Mouse (Mus musculus): ENCODE measurements around the gene Vamp8. TPM values are rescaled to one million over a fixed set of nuclear protein-coding genes. Genes with fewer than 3 reads are reported as not detected.

Vamp8 gene
- polyA plus RNA-seq, 1 experiment from 2014 or later, result 189 TPM

GRCm38 (mm10) chr6:72387816-72388215, 2.7 kb downstream of the Vamp8 start:
- no peak for ATAC-seq

GRCm38 (mm10) chr6:72386561-72386960, 3.9 kb downstream of the Vamp8 start:
- no peak for TF ChIP-seq CTCF (IDR thresholded peaks at IDR 0.05)
- no peak for DNase-seq (ENCODE audit: low read depth, low spot score)
- CTCF ChIA-PET, result no interaction called here
- POLR2A ChIA-PET, result no interaction called here
- no peaks in the 10 kb centered on the region for H3K27me3 ChIP-seq
- in situ Hi-C loops (cut with MboI; ENCODE audit: low pct_unique_long_range_greater_than_20kb), result no loop called here
- no peak for ATAC-seq

More at GRCm38 (mm10) chr6:72387816-72388215, 2.7 kb downstream of the Vamp8 start:
- CTCF ChIA-PET, result no interaction called here
- no peaks in the 10 kb centered on the region for H3K27me3 ChIP-seq
- DNase-seq (ENCODE audit: low read depth, low spot score), result no peak
- in situ Hi-C loops (cut with MboI; ENCODE audit: low pct_unique_long_range_greater_than_20kb), result no loop called here
- POLR2A ChIA-PET, result interaction anchor here (0.9 kb wide), 1 partner anchor 43 kb away, joined by 3 read pairs; the partner anchor contains the start of gene Usp39
- TF ChIP-seq CTCF (IDR thresholded peaks at IDR 0.05), result no peak

GRCm38 (mm10) chr6:72385258-72385657, 5.2 kb downstream of the Vamp8 start:
- ATAC-seq (no peak), DNase-seq (ENCODE audit: low read depth, low spot score) (no peak)
- H3K27me3 ChIP-seq, result no peaks in the 10 kb centered on the region
- no peak for TF ChIP-seq CTCF (IDR thresholded peaks at IDR 0.05)
- CTCF ChIA-PET, result no interaction called here
- POLR2A ChIA-PET, result no interaction called here
- in situ Hi-C loops (cut with MboI; ENCODE audit: low pct_unique_long_range_greater_than_20kb), result no loop called here

- in situ Hi-C loops (cut with MboI; ENCODE audit: low pct_unique_long_range_greater_than_20kb), result no loop called here
- H3K27me3 ChIP-seq, result no peaks in the 10 kb centered on the region
- CTCF ChIA-PET, result no interaction called here
- ATAC-seq, result no peak
- TF ChIP-seq CTCF (IDR thresholded peaks at IDR 0.05), result no peak
- POLR2A ChIA-PET, result no interaction called here
- no peak for DNase-seq (ENCODE audit: low read depth, low spot score)
Measured at GRCm38 (mm10) chr6:72383952-72384351, 6.6 kb downstream of the Vamp8 start.

GRCm38 (mm10) chr6:72383142-72383820, 7.2 kb downstream of the Vamp8 start:
- ATAC-seq (no peak), DNase-seq (ENCODE audit: low read depth, low spot score) (no peak)
- no peaks in the 10 kb centered on the region for H3K27me3 ChIP-seq
- in situ Hi-C loops (cut with MboI; ENCODE audit: low pct_unique_long_range_greater_than_20kb), result no loop called here
- no peak for TF ChIP-seq CTCF (IDR thresholded peaks at IDR 0.05)
- ChIA-PET CTCF (no interaction called here), POLR2A (interaction anchor here (0.6 kb wide), 1 partner anchor 9 kb away, joined by 6 read pairs; no protein-coding TSS in a partner anchor)

GRCm38 (mm10) chr6:72382494-72382893, 8.0 kb downstream of the Vamp8 start:
- no peaks in the 10 kb centered on the region for H3K27me3 ChIP-seq
- DNase-seq (ENCODE audit: low read depth, low spot score), result no peak
- in situ Hi-C loops (cut with MboI; ENCODE audit: low pct_unique_long_range_greater_than_20kb), result no loop called here
- ChIA-PET CTCF (no interaction called here), POLR2A (no interaction called here)
- ATAC-seq, result no peak
- no peak for TF ChIP-seq CTCF (IDR thresholded peaks at IDR 0.05)

DNA sequence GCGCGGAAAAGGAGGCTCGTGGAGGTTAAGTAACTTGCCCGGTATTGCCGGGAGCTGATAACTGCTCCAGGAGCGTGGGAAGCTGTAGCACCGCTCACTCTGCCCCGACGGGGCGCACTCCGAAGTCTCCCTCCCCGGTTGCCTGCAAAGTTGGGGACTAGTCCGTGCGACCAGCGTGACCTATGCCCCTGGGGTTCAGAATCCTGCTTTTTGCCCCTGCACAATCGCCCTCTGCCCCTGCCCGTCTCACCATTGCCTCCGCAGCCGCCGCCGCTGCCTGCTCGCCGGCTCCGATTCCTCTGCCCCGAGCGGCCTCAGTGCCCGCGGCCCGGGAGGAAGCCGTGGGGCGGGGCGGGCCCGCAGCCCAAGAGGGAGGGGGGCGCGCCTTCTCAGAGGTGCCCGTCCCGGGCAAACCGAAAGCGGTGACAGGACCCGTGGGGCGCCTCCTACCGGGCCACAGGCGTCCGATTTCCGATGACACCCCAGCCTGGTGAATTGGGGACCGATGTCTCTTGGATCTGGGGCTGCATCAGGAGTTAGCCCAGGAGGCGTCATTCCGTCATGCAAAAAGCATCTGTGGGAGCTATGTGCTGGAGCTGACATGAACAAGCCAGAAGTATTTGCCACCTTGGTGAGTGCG, 10.3 kb downstream of the Vamp8 start, which contains the start of gene Vamp5:
Gene Vamp5 (minus strand): TSS at position 338 of the 640 bp plus-strand sequence.
- in situ Hi-C loops (cut with MboI; ENCODE audit: low pct_unique_long_range_greater_than_20kb), result no loop called here
- no peaks in the 10 kb centered on the region for H3K27me3 ChIP-seq
- DNase-seq (ENCODE audit: low read depth, low spot score) (no peak), ATAC-seq (peak; percentile 76)
- ChIA-PET CTCF (interaction anchor here (1.1 to 2.2 kb wide), 6 partner anchors 9 to 160 kb away, joined by 3 to 11 read pairs (median 4); partner anchors contain the start of gene Vamp8), POLR2A (interaction anchor here (0.9 to 2.3 kb wide), 4 partner anchors 9 to 34 kb away, joined by 3 to 7 read pairs (median 3); no protein-coding TSS in a partner anchor)
- peak; percentile 88 for TF ChIP-seq CTCF (IDR thresholded peaks at IDR 0.05)

DNA sequence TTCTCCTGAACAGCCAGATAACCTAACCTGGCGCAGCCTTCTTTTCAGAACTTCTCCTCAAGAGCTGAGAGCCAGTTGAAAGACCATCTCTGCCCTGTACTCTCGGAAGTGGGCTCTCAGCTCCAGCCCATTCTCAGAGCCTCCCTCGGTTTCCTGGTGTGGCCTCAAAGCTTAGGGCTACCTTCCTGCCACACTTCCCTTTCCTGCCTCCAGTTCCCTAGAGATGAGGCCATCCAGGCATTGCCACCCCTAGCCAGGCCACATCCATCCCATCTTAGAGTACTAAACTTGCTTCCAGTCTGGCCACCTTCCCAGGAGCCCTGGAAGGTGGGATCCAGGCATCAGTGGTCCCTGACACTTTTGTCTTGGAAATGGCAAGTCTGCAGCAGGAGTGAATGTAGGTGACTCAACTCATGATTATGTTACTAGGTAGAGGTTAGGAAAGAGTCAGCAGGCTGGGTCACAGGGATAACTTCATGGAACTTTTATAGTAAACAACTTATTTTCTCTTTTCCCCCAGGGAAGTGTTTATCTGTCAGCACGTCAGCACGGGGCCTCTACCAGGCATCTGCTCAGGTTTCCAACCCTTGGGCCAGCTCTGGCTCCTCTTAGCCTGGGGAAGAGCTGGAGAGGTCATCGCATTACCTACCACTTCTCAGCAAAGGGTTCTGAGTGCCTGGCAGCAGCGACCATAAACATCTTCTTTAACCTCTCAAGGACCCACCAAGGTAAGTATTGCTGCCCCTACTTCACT, 10.9 kb downstream of the Vamp8 start:
- peak; percentile 46 for ATAC-seq
- DNase-seq (ENCODE audit: low read depth, low spot score), result no peak
- CTCF ChIA-PET, result interaction anchor here (1.2 to 2.2 kb wide), 6 partner anchors 10 to 161 kb away, joined by 3 to 11 read pairs (median 3); partner anchors contain the start of gene Vamp8
- in situ Hi-C loops (cut with MboI; ENCODE audit: low pct_unique_long_range_greater_than_20kb), result no loop called here
- no peaks in the 10 kb centered on the region for H3K27me3 ChIP-seq
- no peak for TF ChIP-seq CTCF (IDR thresholded peaks at IDR 0.05)
- POLR2A ChIA-PET, result interaction anchor here (0.9 to 2.3 kb wide), 4 partner anchors 10 to 33 kb away, joined by 3 to 7 read pairs (median 3); no protein-coding TSS in a partner anchor

GRCm38 (mm10) chr6:72378510-72379234, 11.8 kb downstream of the Vamp8 start:
- no peak for DNase-seq (ENCODE audit: low read depth, low spot score)
- in situ Hi-C loops (cut with MboI; ENCODE audit: low pct_unique_long_range_greater_than_20kb), result no loop called here
- ATAC-seq, result no peak
- no peaks in the 10 kb centered on the region for H3K27me3 ChIP-seq
- CTCF ChIA-PET, result interaction anchor here (1.3 to 1.8 kb wide), 3 partner anchors 9 to 16 kb away, joined by 3 to 7 read pairs (median 3); no protein-coding TSS in a partner anchor
- POLR2A ChIA-PET, result interaction anchor here (2.3 kb wide), 1 partner anchor 11 kb away, joined by 7 read pairs; no protein-coding TSS in a partner anchor
- TF ChIP-seq CTCF (IDR thresholded peaks at IDR 0.05), result no peak

Measured in Patski (cell line).